ENCODE assay signal across 8 mouse cellular contexts in genomic region chr17:26336011-26336410, GRCm38 (mm10).
"Had no signal": no experiment of that assay in that cellular context is flagged by ENCODE, and none has a peak within 500 bp of the region (broad histone marks: within the 10 kb centered on the region; RNA-seq: fewer than 3 reads in every experiment).

No protein-coding gene starts in this region.

- DNase-seq: kidney, postnatal 10 days; kidney, postnatal 36 days; layer of hippocampus, postnatal 36 days; left cerebral cortex, postnatal 4 days; liver, postnatal 0 days; lung, embryonic 14.5 days; retina, postnatal 1 day; thymus, postnatal 36 days had no signal
